Mouse (Mus musculus): ENCODE data around the gene 4930544G11Rik.

Gene 4930544G11Rik

GRCm38 (mm10) chr6:65952309-65952708 lies at the start of gene 4930544G11Rik:
Gene 4930544G11Rik (plus strand): TSS chr6:65952609.
- no peak for DNase-seq (ENCODE audit: low spot score in 2 of 2)

- DNase-seq (ENCODE audit: low spot score in 2 of 2) = no peak
Observed at GRCm38 (mm10) chr6:65906657-65907182, 45.7 kb upstream of the 4930544G11Rik start.

DNA sequence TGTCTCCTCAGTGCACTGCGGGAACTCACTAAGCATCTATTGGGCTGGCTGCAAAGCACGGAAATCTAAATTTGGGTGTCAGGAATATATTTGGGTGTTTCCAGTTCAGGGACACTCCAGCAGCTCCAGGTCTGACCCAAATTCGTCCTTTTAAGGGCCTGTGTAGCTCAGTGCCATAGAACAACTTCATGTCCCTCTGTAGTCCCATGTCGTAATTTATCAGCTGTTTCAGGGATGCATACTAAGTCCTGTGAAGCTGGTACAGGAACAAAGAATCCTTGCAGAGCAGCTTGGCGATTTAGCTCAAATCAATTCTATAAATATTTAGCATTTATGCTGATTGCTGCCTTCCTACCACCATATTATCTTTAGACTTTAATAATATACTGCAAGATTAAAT lies 37.0 kb upstream of the 4930544G11Rik start:
- DNase-seq (ENCODE audit: low spot score in 2 of 2) = no peak

GRCm38 (mm10) chr6:65921703-65922102 lies 30.7 kb upstream of the 4930544G11Rik start:
- no peak for DNase-seq (ENCODE audit: low spot score in 2 of 2)

DNA sequence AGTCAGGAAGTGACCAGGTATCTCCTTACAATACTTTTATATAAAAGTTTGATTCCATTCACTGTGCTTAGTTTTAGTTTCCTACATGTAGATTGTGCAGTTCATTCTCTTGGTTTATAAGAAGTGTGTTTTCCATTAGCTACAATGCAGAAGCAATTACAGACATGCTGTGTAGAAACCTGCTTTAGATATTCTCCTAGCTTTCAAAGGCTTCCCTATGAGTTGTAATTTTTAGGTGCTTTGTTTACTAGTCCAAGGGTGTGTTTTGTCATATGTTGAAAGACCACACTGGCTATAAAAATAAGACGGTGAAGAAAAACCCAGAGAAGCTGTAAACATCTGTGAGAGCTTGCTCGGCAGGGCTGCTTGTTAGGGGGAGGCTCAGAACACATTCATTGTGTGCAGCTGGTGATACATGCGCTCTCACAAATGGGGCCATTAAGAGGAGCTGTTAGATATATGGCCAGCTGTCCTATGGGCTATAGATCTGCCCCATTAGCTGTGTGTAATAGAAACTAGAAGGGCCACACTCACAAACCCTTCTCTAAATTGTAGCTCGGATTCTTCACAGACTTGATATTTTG lies 28.8 kb upstream of the 4930544G11Rik start:
- no peak for DNase-seq (ENCODE audit: low spot score in 2 of 2)

DNA sequence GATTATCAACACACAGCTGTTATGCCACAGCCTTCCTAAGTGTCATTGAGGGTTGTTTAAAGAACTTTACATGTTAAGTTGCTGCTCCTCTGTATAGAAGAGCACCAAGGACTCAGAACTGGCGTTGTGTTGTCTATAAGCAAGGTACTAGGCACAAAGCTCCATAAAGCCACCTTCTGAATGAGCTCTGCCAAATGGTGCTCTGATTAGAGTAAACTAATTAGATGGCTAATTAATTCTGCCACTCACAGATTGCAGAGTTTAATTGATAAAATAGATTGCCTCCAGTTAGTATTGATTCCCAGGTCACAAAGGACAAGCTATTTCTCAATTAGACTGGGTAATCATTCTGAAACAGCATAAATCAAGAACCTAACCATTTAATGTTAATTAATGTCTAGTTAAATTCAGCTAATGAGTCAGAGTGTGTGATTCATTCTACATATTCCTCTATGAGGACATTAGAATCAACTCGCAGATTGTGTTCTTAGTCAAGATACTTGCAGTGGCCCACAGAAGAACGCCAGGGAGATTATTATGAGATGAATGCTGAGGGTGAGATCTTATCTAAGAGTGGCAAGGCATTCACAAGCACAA lies 26.6 kb upstream of the 4930544G11Rik start:
- no peak for DNase-seq (ENCODE audit: low spot score in 2 of 2)

- DNase-seq (ENCODE audit: low spot score in 2 of 2) = no peak
Observed at GRCm38 (mm10) chr6:65930523-65930922, 21.9 kb upstream of the 4930544G11Rik start.

- no peak for DNase-seq (ENCODE audit: low spot score in 2 of 2)
Observed at GRCm38 (mm10) chr6:65932776-65933175, 19.6 kb upstream of the 4930544G11Rik start.

GRCm38 (mm10) chr6:65933177-65933576 lies 19.2 kb upstream of the 4930544G11Rik start:
- no peak for DNase-seq (ENCODE audit: low spot score in 2 of 2)

GRCm38 (mm10) chr6:65935566-65936281 lies 16.7 kb upstream of the 4930544G11Rik start:
- no peak for DNase-seq (ENCODE audit: low spot score in 2 of 2)

GRCm38 (mm10) chr6:65950492-65950891 lies 1.9 kb upstream of the 4930544G11Rik start:
- DNase-seq (ENCODE audit: low spot score in 2 of 2) = no peak

GRCm38 (mm10) chr6:65969386-65970111 lies 17.1 kb downstream of the 4930544G11Rik start:
- no peak for DNase-seq (ENCODE audit: low spot score in 2 of 2)

GRCm38 (mm10) chr6:65970410-65970809 lies 18.0 kb downstream of the 4930544G11Rik start:
- DNase-seq (ENCODE audit: low spot score in 2 of 2) = no peak

GRCm38 (mm10) chr6:65992081-65992480 lies 39.7 kb downstream of the 4930544G11Rik start:
- DNase-seq (ENCODE audit: low spot score in 2 of 2) = no peak

GRCm38 (mm10) chr6:65998343-65998742 lies 45.9 kb downstream of the 4930544G11Rik start:
- DNase-seq (ENCODE audit: low spot score in 2 of 2) = no peak
